In the genomic region with DNA sequence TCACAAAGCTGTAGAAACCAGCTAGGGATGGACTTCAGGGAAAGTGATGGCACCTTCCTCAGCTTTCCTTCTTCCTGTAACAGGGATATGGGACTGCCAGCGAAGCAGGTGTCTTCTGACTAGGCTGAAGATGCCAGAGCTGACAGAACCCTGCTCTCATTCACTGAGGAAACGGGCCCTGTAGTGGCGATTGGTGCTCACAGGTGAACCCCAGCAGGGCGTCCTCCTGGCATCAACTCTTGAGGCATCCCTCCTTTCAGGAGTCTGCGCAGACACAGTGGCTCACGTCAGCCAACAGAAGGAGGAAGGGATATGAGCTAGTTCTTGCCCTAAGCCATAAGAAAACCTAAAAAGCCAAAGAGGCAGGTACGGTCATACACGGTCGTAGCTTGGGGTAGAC, we compare ENCODE assay signal across 20 mouse cellular contexts.
"Had no signal": no experiment of that assay in that cellular context is flagged by ENCODE, and none has a peak within 500 bp of the region (broad histone marks: within the 10 kb centered on the region; RNA-seq: fewer than 3 reads in every experiment).

No protein-coding gene starts in this region.

- H3K27me3 ChIP-seq: limb, embryonic 12.5 days; liver, embryonic 13.5 days; lung, embryonic 15.5 days; midbrain, embryonic 15.5 days; neural tube, embryonic 13.5 days had no signal

- ATAC-seq: liver, postnatal 0 days; midbrain, embryonic 15.5 days had no signal

- H3K9ac ChIP-seq: limb, embryonic 12.5 days; liver, embryonic 13.5 days; liver, postnatal 0 days; lung, embryonic 15.5 days; midbrain, embryonic 15.5 days; neural tube, embryonic 13.5 days had no signal

- H3K4me2 ChIP-seq: limb, embryonic 12.5 days; liver, embryonic 13.5 days; lung, embryonic 15.5 days; midbrain, embryonic 11.5 days; midbrain, embryonic 15.5 days; neural tube, embryonic 13.5 days had no signal

- H3K9me3 ChIP-seq: limb, embryonic 12.5 days; liver, embryonic 13.5 days; lung, embryonic 15.5 days; megakaryocyte, embryonic 14.5 days; midbrain, embryonic 15.5 days; neural tube, embryonic 13.5 days had no signal

- H3K27ac ChIP-seq: kidney, postnatal 0 days; limb, embryonic 12.5 days; liver, embryonic 13.5 days; lung, embryonic 15.5 days; macrophage; midbrain, embryonic 15.5 days; neural tube, embryonic 13.5 days had no signal

- DNase-seq: kidney, adult 9 months; kidney, postnatal 36 days; layer of hippocampus, adult 9-11 months; layer of hippocampus, postnatal 36 days; liver; liver, embryonic 13.5 days; liver, postnatal 0 days; lung, postnatal 14 days; retina, postnatal 1 day; right cerebral cortex, postnatal 14 days; thymus, adult 2 months; thymus, postnatal 25 days had no signal

- H3K4me3 ChIP-seq: limb, embryonic 12.5 days; liver, embryonic 13.5 days; lung, embryonic 15.5 days; megakaryocyte, embryonic 14.5 days; midbrain, embryonic 15.5 days; neural tube, embryonic 13.5 days had no signal

- H3K36me3 ChIP-seq: limb, embryonic 12.5 days; liver, embryonic 13.5 days; lung, embryonic 15.5 days; midbrain, embryonic 15.5 days; neural tube, embryonic 13.5 days had no signal
